Mouse (Mus musculus) MN1 (cell line): Measurements from ENCODE around the gene Fbxo45.
"Not testable (repeated sequence)": the region's sequence is repeated elsewhere in the genome, so short reads cannot be mapped to it uniquely, and the experiment has no call there.

Experiments
- DNase-seq: peaks from one replicate; pipeline ENCODE4 v3.0.0-alpha.2; 2016; ENCODE audit warnings: low spot score

Gene Fbxo45

GRCm38 (mm10) chr16:32246952-32247370, at the start of gene Fbxo45, which contains the start of gene Wdr53:
Gene Fbxo45 (minus strand): TSS chr16:32247158.
Gene Wdr53 (plus strand): TSS chr16:32247227.
- DNase-seq: peak; percentile 93

- no peak for DNase-seq
Observed at GRCm38 (mm10) chr16:32291821-32292220, 44.9 kb upstream of the Fbxo45 start.

- DNase-seq: no peak
Observed at GRCm38 (mm10) chr16:32282608-32283007, 35.6 kb upstream of the Fbxo45 start.

DNA sequence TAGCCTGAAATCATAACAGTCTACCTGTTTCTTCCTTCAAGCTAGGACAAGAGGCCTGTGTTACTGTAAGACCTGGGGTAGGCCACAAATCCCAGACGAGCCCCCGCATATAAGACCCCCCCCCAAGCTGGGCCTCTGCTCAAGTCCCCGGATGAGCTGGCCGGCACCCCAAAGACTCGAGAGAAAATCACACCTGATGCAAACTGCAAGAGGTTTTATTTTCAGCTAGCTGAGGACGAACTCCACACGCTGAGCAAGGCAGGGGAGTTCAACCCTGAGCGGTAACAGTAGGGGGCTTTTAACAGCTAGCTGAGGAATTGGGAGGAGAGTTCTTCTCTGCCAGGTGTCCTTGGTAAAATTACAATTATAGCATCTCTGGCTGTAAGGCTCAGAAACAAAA, 33.3 kb upstream of the Fbxo45 start:
- DNase-seq: no peak

GRCm38 (mm10) chr16:32278396-32278795, 31.4 kb upstream of the Fbxo45 start:
- no peak for DNase-seq

DNA sequence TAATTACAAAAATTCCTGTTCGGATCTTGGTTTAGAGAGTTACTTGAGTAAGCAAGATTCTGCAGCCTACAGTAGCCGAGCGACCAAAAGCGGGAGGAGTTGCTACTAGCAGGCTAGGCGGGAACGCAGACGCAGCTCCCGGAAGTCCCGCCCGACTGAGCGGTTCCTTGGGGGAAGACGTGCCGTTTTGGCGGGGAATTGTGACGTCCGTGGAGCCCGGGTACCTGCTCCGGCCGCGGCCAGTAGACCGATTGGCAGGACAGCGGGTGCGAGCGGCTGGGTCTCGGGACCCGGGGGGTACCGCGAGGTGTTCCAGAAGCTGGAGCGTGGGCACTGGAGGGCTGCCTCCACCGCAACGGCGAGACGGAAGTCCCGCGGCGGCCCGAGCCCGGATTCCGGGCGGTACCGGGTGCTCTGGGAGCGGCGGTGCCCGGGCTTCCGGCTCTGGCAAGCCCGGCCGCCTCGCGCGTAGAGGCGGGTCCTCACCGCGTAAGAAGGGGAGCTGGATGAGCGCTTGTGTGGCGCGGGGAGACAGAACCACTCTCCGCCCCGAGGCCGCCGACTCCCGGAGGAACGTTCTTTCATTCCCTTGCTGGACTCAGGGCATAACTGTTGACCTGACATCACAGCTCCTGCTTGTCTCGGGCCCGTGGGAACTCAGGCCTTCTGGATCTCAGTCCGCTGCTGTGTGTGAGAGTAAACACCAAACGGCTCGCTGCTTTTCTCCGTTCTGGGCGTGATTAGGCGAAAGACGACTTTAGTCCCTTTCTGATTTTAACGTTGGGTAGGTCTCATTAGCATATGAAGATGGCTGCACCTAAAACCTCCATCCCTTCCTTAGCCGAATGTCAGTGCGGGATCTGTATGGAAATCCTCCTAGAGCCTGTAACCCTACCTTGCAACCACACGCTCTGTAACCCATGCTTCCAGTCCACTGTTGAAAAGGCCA, 30.6 kb upstream of the Fbxo45 start, which contains the start of gene Rnf168:
TSS of gene Rnf168 (plus strand) at position 152 of the 949 bp plus-strand sequence.
- DNase-seq: peak; percentile 84

DNA sequence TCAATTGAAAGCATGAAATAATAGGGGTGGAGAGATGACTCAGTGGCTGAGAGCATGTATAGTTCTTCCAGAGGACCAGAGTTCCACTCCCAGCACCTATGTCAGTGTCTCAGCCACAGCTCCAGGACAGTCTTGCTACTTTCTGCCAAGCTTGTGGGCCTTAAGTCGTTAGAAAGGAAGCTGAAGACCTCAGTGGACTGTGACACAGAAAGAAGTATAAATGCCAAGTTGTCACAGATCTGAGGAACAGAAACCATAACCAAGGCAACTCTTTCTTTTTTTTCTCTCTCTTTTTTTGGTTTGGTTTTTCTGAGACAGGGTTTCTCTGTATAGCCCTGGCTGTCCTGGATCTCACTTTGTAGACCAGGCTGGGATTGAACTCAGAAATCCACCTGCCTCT, 28.9 kb upstream of the Fbxo45 start:
- DNase-seq: no peak

DNA sequence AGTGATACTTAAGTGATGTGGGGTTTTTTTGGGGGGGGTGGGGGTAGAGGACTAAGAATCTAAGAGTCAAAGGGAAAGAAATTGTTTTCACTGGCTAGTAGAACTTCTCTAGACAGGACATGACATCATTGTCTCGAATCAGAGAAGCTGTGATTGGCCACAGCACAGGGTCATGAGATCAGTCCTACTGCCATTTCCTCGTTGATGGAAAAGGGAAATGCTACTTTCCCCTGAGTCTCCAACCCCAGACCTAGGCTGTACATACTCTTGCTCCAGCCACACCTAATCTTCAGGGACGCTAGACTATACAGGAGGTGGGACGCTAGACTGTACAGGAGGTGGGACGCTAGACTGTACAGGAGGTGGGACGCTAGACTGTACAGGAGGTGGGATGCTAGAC, 28.1 kb upstream of the Fbxo45 start:
- DNase-seq: no peak

DNA sequence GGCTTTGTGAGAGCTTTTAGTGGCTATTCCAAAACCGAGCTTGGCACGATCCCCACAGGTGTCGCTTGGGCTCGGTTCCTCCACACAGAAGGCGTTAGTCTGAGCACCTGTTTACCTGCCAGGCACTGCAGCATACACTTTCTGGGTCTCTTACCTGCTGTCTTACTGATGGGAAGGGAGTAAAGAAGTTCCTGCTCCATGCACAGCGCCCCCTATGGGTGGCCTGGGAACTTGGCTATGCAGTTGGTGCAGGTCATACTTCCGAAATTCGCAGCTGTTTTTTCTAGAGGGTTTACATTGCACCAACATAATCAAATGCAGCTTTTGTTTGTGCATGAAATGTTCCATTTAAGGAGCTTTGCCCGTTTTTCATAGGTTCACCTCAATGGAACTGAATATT, 26.4 kb upstream of the Fbxo45 start:
- DNase-seq: no peak

GRCm38 (mm10) chr16:32271291-32271690, 24.3 kb upstream of the Fbxo45 start, which contains the start of gene Smco1:
Gene Smco1 (plus strand): TSS chr16:32271468.
- no peak for DNase-seq

- not testable (repeated sequence) for DNase-seq
Observed at GRCm38 (mm10) chr16:32264225-32264624, 17.3 kb upstream of the Fbxo45 start.

DNA sequence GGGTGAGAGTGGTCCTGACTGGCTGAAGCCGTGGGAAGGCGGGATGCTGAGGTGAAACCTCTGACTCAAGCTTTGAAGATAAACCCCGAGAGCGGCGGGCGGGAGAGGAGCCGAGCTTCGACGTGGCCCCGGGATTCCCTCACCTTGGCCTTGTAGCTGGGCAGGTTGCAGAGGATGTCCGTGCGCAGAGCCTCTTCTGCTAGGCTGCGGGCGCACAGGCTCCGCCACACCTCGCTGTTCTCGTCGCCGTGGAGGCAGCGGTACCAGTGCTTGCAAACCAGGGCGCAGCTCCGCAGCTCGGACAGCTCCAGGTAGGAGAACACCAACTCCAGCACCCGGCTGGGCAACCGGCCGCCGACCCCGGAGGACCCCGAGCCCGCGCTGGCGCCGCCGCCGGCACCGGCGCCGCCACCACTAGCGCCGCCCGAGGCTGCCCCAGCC, 587 bp downstream of the Fbxo45 start:
- peak; percentile 54 for DNase-seq

GRCm38 (mm10) chr16:32243901-32244300, 3.1 kb downstream of the Fbxo45 start:
- peak; percentile 61 for DNase-seq

DNA sequence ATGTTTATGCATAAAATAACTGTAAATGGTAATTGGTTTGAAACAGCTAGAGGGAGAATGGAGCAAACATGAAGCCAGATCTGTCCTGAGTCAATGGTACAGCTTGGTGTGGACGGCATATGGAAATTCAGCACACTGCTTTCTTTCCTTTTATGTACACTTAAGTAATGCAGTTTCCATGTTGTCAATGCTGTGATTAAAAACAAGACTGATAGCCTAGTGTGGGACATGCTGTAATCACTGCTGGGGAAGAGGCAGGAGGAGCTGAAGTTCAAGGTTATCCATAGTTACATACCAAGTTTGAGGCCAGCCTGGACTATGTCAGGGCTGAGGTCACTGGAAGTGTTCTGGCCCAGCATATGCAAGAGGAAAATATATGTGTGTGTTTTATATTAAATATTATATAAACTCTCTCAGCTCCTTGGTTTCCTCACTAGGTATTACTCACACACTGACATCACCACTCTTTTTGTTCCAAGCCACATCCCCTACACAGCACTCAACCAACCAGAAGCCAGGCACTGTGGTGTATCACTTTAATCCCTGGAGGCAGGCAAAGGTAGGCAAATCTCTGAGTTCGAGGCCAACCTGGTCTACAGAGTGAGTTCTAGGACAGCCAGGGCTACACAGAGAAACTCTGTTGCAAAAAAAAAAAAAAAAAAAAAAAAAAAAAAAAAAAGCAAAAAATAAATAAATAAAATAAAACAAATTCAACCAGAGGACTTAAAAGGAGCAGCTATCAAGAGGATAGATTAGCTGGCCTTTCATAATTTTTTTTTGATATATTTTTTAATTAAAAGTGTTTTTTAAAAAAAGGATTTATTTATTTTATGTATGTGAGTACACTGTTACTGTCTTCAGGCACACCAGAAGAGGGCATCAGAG, 7.3 kb downstream of the Fbxo45 start:
- DNase-seq: no peak

DNA sequence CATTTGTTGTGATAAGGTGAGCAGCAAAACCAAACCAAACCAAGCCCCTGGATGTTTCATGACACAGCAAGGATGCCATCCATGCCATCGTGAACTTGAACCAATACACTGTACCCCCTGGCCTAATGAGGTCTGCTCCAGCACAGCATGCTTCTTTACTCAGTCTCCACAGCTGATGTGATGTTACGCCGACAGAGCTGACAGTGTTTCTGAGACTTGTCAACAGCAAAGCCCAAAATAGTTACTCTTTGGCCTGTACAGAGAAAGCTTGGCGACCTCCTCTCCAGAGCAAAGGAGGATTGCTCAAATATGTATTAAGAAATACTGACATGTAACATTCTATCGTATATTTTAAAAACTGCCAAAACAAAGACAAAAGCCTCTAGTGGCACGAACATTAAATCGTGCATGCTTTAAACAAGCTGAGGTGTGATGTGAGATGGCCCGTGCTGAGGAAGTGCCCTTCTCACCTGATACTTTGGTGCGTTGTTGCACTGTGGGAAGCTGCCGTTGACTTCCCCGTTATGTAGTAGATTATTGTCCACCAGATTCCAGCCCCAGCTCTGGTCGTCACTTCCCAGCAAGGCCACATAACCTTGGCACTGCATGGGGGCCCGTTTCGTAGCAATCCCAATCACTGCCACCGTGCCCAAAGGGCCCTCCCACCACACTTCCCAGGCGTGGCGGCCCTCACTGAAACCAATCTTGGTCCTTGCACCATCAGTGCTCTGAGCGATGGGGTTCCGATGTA, 8.9 kb downstream of the Fbxo45 start:
- DNase-seq: no peak

- DNase-seq: not testable (repeated sequence)
Observed at GRCm38 (mm10) chr16:32232050-32232449, 14.9 kb downstream of the Fbxo45 start.

DNA sequence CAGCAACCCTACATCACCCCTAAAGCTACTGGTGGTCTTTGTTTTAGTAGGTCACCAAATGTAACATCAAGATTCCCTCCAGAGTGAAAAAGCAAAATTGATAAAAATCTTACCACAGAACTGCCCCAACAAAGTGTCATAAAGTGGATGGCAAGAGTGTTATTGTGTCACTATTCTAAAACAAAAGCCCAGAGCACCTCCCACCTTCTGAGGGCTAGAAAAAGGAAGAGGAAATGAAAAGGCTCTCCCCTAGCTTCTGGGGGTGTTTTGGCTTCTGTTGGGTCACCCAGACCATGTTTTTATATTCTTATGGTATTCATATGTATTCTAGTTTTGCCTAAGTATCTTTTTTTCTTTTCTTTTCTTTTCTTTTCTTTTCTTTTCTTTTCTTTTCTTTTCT, 24.6 kb downstream of the Fbxo45 start:
- no peak for DNase-seq

DNA sequence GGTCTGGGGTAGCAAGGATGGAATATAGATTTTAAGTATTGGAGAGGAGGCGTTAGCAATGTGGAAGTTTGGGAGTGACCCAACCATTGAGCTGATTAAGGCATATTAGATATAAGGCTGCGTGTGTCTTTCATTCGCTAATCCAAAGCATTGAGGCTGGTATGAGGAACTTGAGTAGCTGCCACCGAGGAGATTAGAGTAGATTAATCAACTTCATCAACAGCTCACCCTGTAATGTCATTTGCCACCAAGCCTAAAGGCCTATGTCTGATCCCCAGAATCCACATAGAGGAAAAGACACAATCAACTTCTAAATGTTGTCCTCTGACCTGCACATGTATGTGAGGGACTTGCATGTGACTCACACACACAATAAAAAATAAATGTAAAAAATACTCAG, 25.2 kb downstream of the Fbxo45 start:
- no peak for DNase-seq

DNA sequence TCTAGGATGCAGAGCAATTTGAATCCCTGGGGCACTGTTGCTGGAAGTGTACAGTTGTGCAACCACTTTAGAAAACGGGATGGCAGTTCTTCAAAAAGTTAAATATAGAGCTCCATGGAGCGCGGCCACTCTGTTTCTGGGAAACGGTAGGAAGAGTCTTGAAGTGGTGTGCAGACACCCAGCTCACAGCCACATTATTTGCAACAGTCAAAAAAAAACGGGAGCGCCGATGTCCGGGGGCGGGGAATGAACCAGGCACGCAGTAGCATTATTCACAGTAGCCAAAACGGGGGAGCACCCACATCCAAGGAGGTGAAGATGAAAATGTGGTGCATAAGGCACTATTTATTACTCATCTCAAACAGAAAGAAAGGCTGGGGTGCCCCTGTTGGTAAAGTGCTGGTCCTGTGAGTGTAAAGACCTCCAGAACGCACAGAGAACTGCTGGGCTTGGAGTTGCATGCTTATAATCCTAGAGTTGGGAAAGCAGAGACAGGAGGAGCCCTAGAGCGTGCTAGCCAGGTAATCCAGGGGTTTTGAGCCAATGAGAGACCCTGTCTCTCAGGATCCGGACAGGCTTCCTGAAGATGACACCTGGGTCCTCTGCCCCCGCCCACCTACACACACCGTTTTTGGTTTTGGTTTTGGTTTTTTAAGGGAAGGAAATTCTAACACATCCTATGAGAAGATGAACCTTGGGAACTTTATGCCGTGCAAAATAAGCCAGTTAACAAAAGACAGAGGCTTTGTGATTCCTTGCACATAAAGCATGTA, 32.0 kb downstream of the Fbxo45 start:
- no peak for DNase-seq

- DNase-seq: no peak
Observed at GRCm38 (mm10) chr16:32214156-32214555, 32.8 kb downstream of the Fbxo45 start.

DNA sequence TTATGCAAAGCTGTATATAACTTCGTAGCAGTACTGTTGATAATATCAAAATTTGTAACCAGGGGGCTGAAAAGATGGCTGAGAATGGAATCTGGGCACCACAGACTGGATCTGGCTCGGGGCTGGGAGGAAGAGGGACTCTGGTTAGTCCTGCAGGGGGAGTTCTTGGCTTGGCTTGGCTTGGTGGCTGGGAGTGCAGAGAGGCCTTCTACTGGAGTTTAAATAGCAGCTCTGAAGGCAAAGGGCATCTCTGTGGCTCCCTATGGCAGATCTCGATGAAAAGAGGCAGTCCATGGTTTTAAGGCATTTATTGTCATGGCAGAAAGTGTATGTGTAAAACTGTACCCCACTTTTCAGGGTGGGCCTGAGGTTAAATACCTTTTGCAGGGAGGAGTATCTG, 42.1 kb downstream of the Fbxo45 start:
- DNase-seq: no peak
